Mouse (Mus musculus): ENCODE results near the gene Shroom3. TPM values are rescaled to one million over a fixed set of nuclear protein-coding genes. Genes with fewer than 3 reads are reported as not detected.

Shroom3 gene
- total RNA-seq, 4 experiments from 2014 or later: 3.4 to 5.6 (median 3.6) TPM

- DNase-seq (ENCODE audit: low spot score in 2 of 2): peak in 1 of 2 experiments; percentile 33
These were observed 121.1 kb downstream of the Shroom3 start for GRCm38 (mm10) chr5:92804379-92804778.

GRCm38 (mm10) chr5:92808503-92809415 lies 125.5 kb downstream of the Shroom3 start:
- no peak for DNase-seq (ENCODE audit: low spot score in 2 of 2)

- no peak for DNase-seq (ENCODE audit: low spot score in 2 of 2)
These were observed 126.1 kb downstream of the Shroom3 start for GRCm38 (mm10) chr5:92809416-92809750.

GRCm38 (mm10) chr5:92810922-92811533 lies 127.8 kb downstream of the Shroom3 start:
- peak in 1 of 2 experiments; percentile 14 for DNase-seq (ENCODE audit: low spot score in 2 of 2)

GRCm38 (mm10) chr5:92811761-92812160 lies 128.5 kb downstream of the Shroom3 start:
- no peak for DNase-seq (ENCODE audit: low spot score in 2 of 2)

- DNase-seq (ENCODE audit: low spot score in 2 of 2): no peak
These were observed 129.7 kb downstream of the Shroom3 start for GRCm38 (mm10) chr5:92812936-92813335.

- no peak for DNase-seq (ENCODE audit: low spot score in 2 of 2)
These were observed 130.3 kb downstream of the Shroom3 start for GRCm38 (mm10) chr5:92813562-92813961.

- no peak for DNase-seq (ENCODE audit: low spot score in 2 of 2)
These were observed 131.4 kb downstream of the Shroom3 start for GRCm38 (mm10) chr5:92814621-92815020.

GRCm38 (mm10) chr5:92817122-92817822 lies 134.0 kb downstream of the Shroom3 start:
- DNase-seq (ENCODE audit: low spot score in 2 of 2): no peak

- no peak for DNase-seq (ENCODE audit: low spot score in 2 of 2)
These were observed 138.1 kb downstream of the Shroom3 start for GRCm38 (mm10) chr5:92821370-92821769.

- DNase-seq (ENCODE audit: low spot score in 2 of 2): no peak
These were observed 140.3 kb downstream of the Shroom3 start for GRCm38 (mm10) chr5:92823495-92823894.

GRCm38 (mm10) chr5:92824304-92825009 lies 141.2 kb downstream of the Shroom3 start:
- no peak for DNase-seq (ENCODE audit: low spot score in 2 of 2)

- no peak for DNase-seq (ENCODE audit: low spot score in 2 of 2)
These were observed 147.2 kb downstream of the Shroom3 start for GRCm38 (mm10) chr5:92830391-92830790.

- no peak for DNase-seq (ENCODE audit: low spot score in 2 of 2)
These were observed 151.3 kb downstream of the Shroom3 start for GRCm38 (mm10) chr5:92834513-92834912.

- no peak for DNase-seq (ENCODE audit: low spot score in 2 of 2)
These were observed 154.1 kb downstream of the Shroom3 start for GRCm38 (mm10) chr5:92837311-92837710.

GRCm38 (mm10) chr5:92838351-92838784 lies 155.1 kb downstream of the Shroom3 start:
- DNase-seq (ENCODE audit: low spot score in 2 of 2): no peak

- no peak for DNase-seq (ENCODE audit: low spot score in 2 of 2)
These were observed 156.1 kb downstream of the Shroom3 start for GRCm38 (mm10) chr5:92839314-92839713.

- no peak for DNase-seq (ENCODE audit: low spot score in 2 of 2)
These were observed 158.2 kb downstream of the Shroom3 start for GRCm38 (mm10) chr5:92841474-92841873.

GRCm38 (mm10) chr5:92842417-92842816 lies 159.2 kb downstream of the Shroom3 start:
- DNase-seq (ENCODE audit: low spot score in 2 of 2): no peak

GRCm38 (mm10) chr5:92842881-92843280 lies 159.6 kb downstream of the Shroom3 start:
- no peak for DNase-seq (ENCODE audit: low spot score in 2 of 2)

All from left cerebral cortex, adult 8-10 months (tissue).